Mouse (Mus musculus) heart, embryonic 10.5 days (tissue): Measurements from ENCODE around the gene Nelfa. TPM values are rescaled to one million over a fixed set of nuclear protein-coding genes. Genes with fewer than 3 reads are reported as not detected.
"Not testable (repeated sequence)": the region's sequence is repeated elsewhere in the genome, so short reads cannot be mapped to it uniquely, and the experiment has no call there.

Experiments
- DNase-seq: peaks from one replicate; pipeline ENCODE4 v3.0.0-alpha.2; 2017; ENCODE audit warnings: low spot score
- H3K27ac ChIP-seq: fragments of 300-500 bp; sonication (generic); 2 replicates; pipeline ENCODE4 v1.5.1; 2016; ENCODE audit warnings: mild to moderate bottlenecking
- H3K27me3 ChIP-seq: fragments of 300-500 bp; sonication (generic); 2 replicates; pipeline ENCODE4 v1.6.1; 2016; ENCODE audit warnings: mild to moderate bottlenecking; ENCODE audit not compliant: poor library complexity, insufficient read depth, severe bottlenecking
- H3K36me3 ChIP-seq: fragments of 300-500 bp; sonication (generic); 2 replicates; pipeline ENCODE4 v1.6.1; 2016; ENCODE audit warnings: mild to moderate bottlenecking, moderate library complexity
- H3K4me1 ChIP-seq: fragments of 300-500 bp; sonication (generic); 2 replicates; pipeline ENCODE4 v1.6.1; 2016; ENCODE audit warnings: mild to moderate bottlenecking
- H3K4me3 ChIP-seq: fragments of 300-500 bp; sonication (generic); 2 replicates; pipeline ENCODE4 v1.5.1; 2016; ENCODE audit warnings: mild to moderate bottlenecking, moderate library complexity
- H3K9me3 ChIP-seq: fragments of 300-500 bp; sonication (generic); 2 replicates; pipeline ENCODE4 v1.6.1; 2016; ENCODE audit warnings: mild to moderate bottlenecking, moderate library complexity
- WGBS: fragments of 180-500 bp; shearing (Covaris S2); methylation state at CpG from one replicate; pipeline ENCODE4 v1.1.7; 2016; 5-methylcytosine and 5-hydroxymethylcytosine counted together
- polyA plus RNA-seq: library from polyadenylated mRNA; unstranded; fragments of >200 nt; fragmentation: Nextera tagmentation; extraction: Ambion mirVana; gene quantifications from 2 replicates; pipeline ENCODE4 v1.2.1, GENCODE M21; 2016

The Nelfa gene
- polyA plus RNA-seq, 1 experiment from 2014 or later: 62.2 TPM

- H3K27me3 ChIP-seq: no peaks in the 10 kb centered on the region
- peaks cover 9% of the 10 kb centered on the region for H3K9me3 ChIP-seq
- no peak overlapping the region; the same call in 1 of the 2 replicates for H3K27ac ChIP-seq
- WGBS: 96% methylated on average over 2 of the region's 2 CpGs
- peak overlapping the region; percentile 83 for H3K4me3 ChIP-seq
- DNase-seq: no peak
- H3K4me1 ChIP-seq: peaks cover 20% of the 10 kb centered on the region
- peaks cover 42% of the 10 kb centered on the region for H3K36me3 ChIP-seq
Measured at GRCm38 (mm10) chr5:33937230-33937629, 1.0 kb upstream of the Nelfa start.

GRCm38 (mm10) chr5:33935700-33936111 lies 507 bp downstream of the Nelfa start:
- under 1% methylated on average over 39 of the region's 39 CpGs for WGBS
- peaks cover 48% of the 10 kb centered on the region for H3K36me3 ChIP-seq
- no peak for DNase-seq

GRCm38 (mm10) chr5:33934877-33935276 lies 1.3 kb downstream of the Nelfa start:
- H3K36me3 ChIP-seq: peaks cover 47% of the 10 kb centered on the region
- H3K4me1 ChIP-seq: peaks cover 20% of the 10 kb centered on the region
- H3K4me3 ChIP-seq: peak overlapping the region; percentile 83
- DNase-seq: no peak
- no peak overlapping the region for H3K27ac ChIP-seq
- 79% methylated on average over 7 of the region's 7 CpGs for WGBS
- H3K27me3 ChIP-seq: no peaks in the 10 kb centered on the region
- peaks cover 2% of the 10 kb centered on the region; the same call in 1 of the 2 replicates for H3K9me3 ChIP-seq

More at GRCm38 (mm10) chr5:33935700-33936111, 507 bp downstream of the Nelfa start:
- H3K27me3 ChIP-seq: no peaks in the 10 kb centered on the region
- H3K4me3 ChIP-seq: peak overlapping the region; percentile 83
- H3K4me1 ChIP-seq: peaks cover 20% of the 10 kb centered on the region
- peak overlapping the region; percentile 95 for H3K27ac ChIP-seq
- H3K9me3 ChIP-seq: peaks cover 5% of the 10 kb centered on the region

GRCm38 (mm10) chr5:33934081-33934480 lies 2.1 kb downstream of the Nelfa start:
- no peaks in the 10 kb centered on the region for H3K9me3 ChIP-seq
- peaks cover 47% of the 10 kb centered on the region for H3K36me3 ChIP-seq
- no peaks in the 10 kb centered on the region for H3K27me3 ChIP-seq
- peaks cover 20% of the 10 kb centered on the region for H3K4me1 ChIP-seq
- no peak overlapping the region for H3K27ac ChIP-seq
- 75% methylated on average over 2 of the region's 2 CpGs for WGBS
- no peak for DNase-seq
- peak overlapping the region; percentile 83; the same call in 1 of the 2 replicates for H3K4me3 ChIP-seq

- Histone ChIP-seq H3K4me1 (peaks cover 20% of the 10 kb centered on the region), H3K36me3 (peaks cover 51% of the 10 kb centered on the region), H3K9me3 (no peaks in the 10 kb centered on the region), H3K27me3 (no peaks in the 10 kb centered on the region), H3K4me3 (no peak overlapping the region), H3K27ac (no peak overlapping the region)
- no peak for DNase-seq
- 91% methylated on average over 2 of the region's 2 CpGs for WGBS
Measured at GRCm38 (mm10) chr5:33932413-33932812, 3.8 kb downstream of the Nelfa start.

GRCm38 (mm10) chr5:33926170-33926569 lies 10.0 kb downstream of the Nelfa start:
- H3K27me3 ChIP-seq: no peaks in the 10 kb centered on the region
- H3K27ac ChIP-seq: no peak overlapping the region
- H3K4me1 ChIP-seq: 0 out of 2 replicates have a peak, but pooled peaks cover 3% of the 10 kb centered on the region
- H3K9me3 ChIP-seq: no peaks in the 10 kb centered on the region
- DNase-seq: peak; percentile 61
- peaks cover 66% of the 10 kb centered on the region for H3K36me3 ChIP-seq
- H3K4me3 ChIP-seq: no peak overlapping the region

- no peak overlapping the region for H3K4me3 ChIP-seq
- 55% methylated on average over 2 of the region's 2 CpGs for WGBS
- H3K27me3 ChIP-seq: no peaks in the 10 kb centered on the region
- H3K27ac ChIP-seq: no peak overlapping the region
- H3K4me1 ChIP-seq: 0 out of 2 replicates have a peak, but pooled peaks cover 3% of the 10 kb centered on the region
- no peak for DNase-seq
- H3K36me3 ChIP-seq: peaks cover 69% of the 10 kb centered on the region
- H3K9me3 ChIP-seq: no peaks in the 10 kb centered on the region
Measured at GRCm38 (mm10) chr5:33922566-33922965, 13.6 kb downstream of the Nelfa start.

GRCm38 (mm10) chr5:33921486-33922235 lies 14.6 kb downstream of the Nelfa start:
- no peak overlapping the region for H3K27ac ChIP-seq
- no peak for DNase-seq

GRCm38 (mm10) chr5:33920924-33921323 lies 15.3 kb downstream of the Nelfa start:
- 0 out of 2 replicates have a peak, but pooled peaks cover 3% of the 10 kb centered on the region for H3K4me1 ChIP-seq
- H3K4me3 ChIP-seq: no peak overlapping the region
- no peaks in the 10 kb centered on the region for H3K27me3 ChIP-seq
- no peak overlapping the region for H3K27ac ChIP-seq
- 32% methylated on average over 4 of the region's 4 CpGs for WGBS
- DNase-seq: peak; percentile 66
- peaks cover 71% of the 10 kb centered on the region for H3K36me3 ChIP-seq
- H3K9me3 ChIP-seq: no peaks in the 10 kb centered on the region

More at GRCm38 (mm10) chr5:33921486-33922235, 14.6 kb downstream of the Nelfa start:
- H3K9me3 ChIP-seq: no peaks in the 10 kb centered on the region
- 82% methylated on average over 7 of the region's 7 CpGs for WGBS
- H3K4me1 ChIP-seq: 0 out of 2 replicates have a peak, but pooled peaks cover 3% of the 10 kb centered on the region
- peaks cover 71% of the 10 kb centered on the region for H3K36me3 ChIP-seq
- no peak overlapping the region for H3K4me3 ChIP-seq
- H3K27me3 ChIP-seq: no peaks in the 10 kb centered on the region

GRCm38 (mm10) chr5:33920037-33920436 lies 16.2 kb downstream of the Nelfa start:
- Histone ChIP-seq H3K9me3 (no peaks in the 10 kb centered on the region), H3K27me3 (no peaks in the 10 kb centered on the region), H3K27ac (no peak overlapping the region), H3K36me3 (peaks cover 76% of the 10 kb centered on the region), H3K4me3 (no peak overlapping the region), H3K4me1 (0 out of 2 replicates have a peak, but pooled peaks cover 3% of the 10 kb centered on the region)
- WGBS: 94% methylated on average over 2 of the region's 2 CpGs
- DNase-seq: no peak

GRCm38 (mm10) chr5:33919466-33919865 lies 16.7 kb downstream of the Nelfa start:
- Histone ChIP-seq H3K9me3 (no peaks in the 10 kb centered on the region), H3K27ac (no peak overlapping the region), H3K4me1 (0 out of 2 replicates have a peak, but pooled peaks cover 3% of the 10 kb centered on the region), H3K36me3 (peaks cover 77% of the 10 kb centered on the region), H3K27me3 (no peaks in the 10 kb centered on the region), H3K4me3 (no peak overlapping the region)
- 88% methylated on average over 1 of the region's 1 CpGs for WGBS
- no peak for DNase-seq

- 92% methylated on average over 2 of the region's 2 CpGs for WGBS
- not testable (repeated sequence) for H3K27ac ChIP-seq
- peaks cover 86% of the 10 kb centered on the region for H3K36me3 ChIP-seq
Measured at GRCm38 (mm10) chr5:33916616-33917015, 19.6 kb downstream of the Nelfa start.

GRCm38 (mm10) chr5:33915031-33915430 lies 21.2 kb downstream of the Nelfa start:
- not testable (repeated sequence) for DNase-seq, H3K4me1 ChIP-seq, H3K4me3 ChIP-seq, H3K27me3 ChIP-seq, H3K9me3 ChIP-seq, H3K27ac ChIP-seq
- peaks cover 70% of the 10 kb centered on the region for H3K36me3 ChIP-seq

More at GRCm38 (mm10) chr5:33916616-33917015, 19.6 kb downstream of the Nelfa start:
- H3K4me3 ChIP-seq, H3K9me3 ChIP-seq, DNase-seq, H3K27me3 ChIP-seq, H3K4me1 ChIP-seq: not testable (repeated sequence)
